Mouse (Mus musculus): ENCODE measurements around the gene Pvalb. TPM values are rescaled to one million over a fixed set of nuclear protein-coding genes. Genes with fewer than 3 reads are reported as not detected.

The Pvalb gene
- polyA plus RNA-seq, 1 experiment from 2014 or later, result 1.1 TPM

DNA sequence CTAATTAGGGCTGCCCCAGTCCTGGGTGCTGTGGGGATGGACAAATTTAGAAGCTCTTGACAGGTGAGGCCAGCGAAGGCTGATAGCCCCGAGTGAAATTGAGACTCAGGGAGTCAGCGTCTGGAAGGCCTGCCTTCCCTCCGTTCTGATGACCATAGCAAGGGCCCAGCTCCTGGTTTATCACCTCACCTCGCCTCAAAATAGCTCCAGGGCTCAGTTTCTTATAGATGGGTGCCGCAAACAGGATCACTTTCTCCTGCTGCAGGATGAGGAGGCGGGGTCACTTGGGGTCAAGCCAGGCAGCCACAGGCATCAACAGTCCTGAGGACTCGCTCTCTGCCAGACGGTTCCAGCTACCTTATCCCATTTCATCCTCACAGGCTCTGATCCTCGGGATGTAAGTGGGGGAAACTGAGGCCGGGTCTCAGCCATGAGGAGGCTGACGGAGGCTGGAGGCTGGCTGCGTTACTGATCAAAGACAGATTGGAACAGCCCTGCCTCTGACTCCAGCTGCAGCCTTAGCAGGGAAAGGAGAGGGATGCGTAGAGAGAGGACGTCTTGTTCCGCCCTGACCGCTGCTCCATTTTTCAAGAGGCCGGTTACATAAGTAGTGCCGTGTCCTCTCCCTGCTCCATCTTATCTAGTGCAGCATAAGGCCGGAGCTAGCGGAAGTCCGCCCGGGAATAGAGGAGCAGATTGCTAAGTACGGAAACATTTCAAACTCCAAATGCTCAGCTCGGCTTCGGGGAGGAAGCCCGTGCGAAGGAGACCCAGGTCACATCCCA lies 10.9 kb downstream of the Pvalb start:
- no peak for DNase-seq (ENCODE audit: low spot score)

DNA sequence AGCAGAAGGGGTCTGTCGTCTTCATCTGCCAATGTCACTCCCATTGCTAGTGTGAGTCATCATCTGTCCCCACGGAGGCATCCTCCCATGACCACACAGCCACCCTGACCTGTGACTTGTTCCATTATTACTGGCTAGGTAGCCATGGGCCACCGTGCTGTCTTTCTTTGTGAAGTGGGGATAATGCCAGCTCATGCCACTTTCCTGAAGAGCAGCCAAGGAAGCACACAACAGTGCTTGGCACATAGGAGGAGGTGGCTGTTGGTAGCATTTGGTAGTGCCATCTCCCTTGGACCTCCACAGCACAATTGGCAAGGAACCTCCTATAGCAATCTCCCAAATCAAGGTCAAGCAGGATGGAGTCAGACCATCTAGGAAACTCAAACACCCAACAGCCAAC lies 11.9 kb downstream of the Pvalb start:
- DNase-seq (ENCODE audit: low spot score), result no peak

DNA sequence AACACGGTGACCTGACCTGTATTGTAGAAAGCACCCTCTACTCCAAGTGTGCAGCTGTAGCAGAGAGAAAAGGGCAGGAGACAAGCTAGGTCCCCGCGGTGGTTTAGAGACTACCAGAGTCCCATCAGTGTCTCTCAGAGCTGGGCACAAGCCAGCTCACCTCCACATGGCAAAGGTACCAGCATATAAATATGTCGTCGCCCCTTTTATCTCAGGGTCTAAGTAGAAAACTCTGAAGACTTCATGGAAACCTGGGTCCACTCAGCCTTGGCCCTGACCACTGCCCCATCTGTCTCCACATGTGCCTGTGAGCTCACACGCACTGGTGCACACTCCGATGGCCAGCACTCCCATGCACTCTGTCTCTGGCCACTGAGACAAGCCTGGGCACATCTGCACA lies 16.6 kb downstream of the Pvalb start:
- DNase-seq (ENCODE audit: low spot score), result no peak

DNA sequence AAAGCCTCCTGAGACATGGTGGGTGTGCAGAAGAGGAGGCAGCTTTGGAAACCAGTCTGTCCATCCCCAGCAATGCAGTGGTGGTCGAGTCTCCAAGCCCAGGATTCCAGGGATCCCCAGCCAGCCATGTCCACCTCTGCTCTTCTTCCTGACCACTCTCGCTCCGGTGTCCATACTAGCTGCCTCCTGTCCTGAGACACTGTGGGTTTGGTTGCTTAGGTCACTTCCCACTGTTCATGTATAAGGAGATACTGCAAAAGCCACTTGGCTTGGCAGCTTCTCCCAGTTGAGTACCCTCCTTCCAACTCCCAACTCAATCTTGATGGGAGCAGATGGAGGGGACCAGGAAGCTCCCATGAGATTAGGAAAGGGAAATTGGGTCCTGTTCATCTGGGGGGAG lies 17.7 kb downstream of the Pvalb start:
- DNase-seq (ENCODE audit: low spot score), result no peak

DNA sequence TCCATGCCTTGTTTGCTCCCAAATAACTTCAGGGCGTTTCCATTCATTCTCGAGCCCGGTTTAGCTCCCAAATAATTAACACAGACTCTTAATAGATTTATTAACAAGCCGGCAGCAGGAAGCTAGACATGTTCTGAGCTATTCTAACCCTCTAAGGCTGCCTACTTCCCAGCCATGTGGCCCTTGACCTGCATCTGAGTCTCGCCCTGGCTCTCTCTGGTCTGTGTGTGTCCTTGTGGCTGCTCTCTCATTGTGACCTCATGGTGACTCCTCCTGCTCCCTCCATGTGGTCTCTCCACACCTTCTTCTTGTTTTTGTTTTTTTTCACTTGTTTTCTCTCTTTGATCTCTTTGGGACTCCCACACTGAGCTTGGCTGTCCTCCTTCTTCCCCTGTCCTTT lies 19.3 kb downstream of the Pvalb start:
- no peak for DNase-seq (ENCODE audit: low spot score)

DNA sequence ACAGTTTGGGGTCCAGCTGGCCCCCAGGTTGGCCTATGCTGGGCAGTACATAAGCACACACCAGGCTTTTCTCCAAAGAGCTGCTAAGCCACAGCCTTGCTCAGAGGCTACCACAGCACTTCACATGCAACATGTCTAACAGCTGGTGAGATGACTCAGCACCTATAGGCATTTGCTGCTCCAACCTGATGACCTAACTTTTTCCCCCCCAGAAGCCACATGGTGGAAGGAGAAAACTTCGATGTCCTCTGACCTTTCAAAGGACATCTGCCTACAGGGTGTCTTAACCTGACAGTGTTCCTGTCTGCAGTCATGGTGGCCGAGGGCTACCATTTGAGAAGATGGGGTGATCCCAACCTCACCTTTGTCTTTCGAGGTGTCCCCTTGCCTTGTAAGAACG lies 20.6 kb downstream of the Pvalb start:
- no peak for DNase-seq (ENCODE audit: low spot score)

DNA sequence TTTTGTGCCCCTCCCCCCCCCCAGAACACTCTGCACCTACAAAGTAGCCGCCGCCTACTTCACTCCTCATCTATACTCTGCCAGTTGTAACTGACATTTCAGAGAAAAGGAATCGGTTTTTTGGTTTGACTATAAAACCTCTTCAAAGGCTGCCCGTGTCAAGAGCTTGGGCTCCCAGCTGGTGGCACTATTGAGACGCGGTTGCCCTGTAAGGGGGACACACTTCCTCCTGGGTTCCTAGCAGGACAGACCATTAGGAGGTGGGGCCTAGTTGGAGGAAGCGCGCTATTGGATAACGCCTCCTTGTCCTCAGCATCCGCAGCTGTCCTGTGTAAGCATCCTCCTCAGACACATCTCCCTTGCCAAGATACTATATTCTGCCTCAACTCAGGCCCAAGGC lies 21.3 kb downstream of the Pvalb start:
- peak; percentile 67 for DNase-seq (ENCODE audit: low spot score)

DNA sequence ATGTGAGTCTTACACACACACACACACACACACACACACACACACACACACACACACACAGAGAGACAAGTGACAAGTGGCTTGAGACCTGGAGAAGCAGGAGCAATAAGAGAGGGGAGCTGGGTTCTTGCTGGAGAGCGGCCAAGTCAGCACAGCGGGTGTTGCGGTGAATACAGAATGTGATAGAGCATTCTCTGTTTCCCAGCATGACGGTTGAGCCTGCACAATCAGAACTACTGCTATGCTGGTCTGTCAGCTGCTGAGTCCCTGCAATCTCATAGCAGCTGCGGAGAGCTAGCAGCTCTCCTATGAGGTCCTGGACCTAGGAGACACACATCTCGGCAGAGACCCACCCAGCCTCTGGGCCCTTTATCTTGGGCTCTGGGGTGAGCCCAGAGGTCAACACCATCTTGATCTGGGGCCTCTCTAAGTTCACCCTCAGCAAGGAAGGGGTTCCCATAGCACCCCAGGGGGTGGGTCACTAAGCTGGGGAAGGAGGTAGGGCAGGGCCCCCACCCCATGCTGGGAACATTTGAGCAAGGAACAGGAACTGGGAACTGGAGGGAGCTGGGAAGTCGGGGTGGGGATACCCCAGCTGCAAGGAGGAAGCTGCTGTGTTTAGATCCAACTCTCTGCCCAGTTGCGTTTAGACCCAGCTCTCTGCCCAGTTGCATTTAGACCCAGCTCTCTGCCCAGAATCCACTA lies 24.3 kb downstream of the Pvalb start:
- DNase-seq (ENCODE audit: low spot score), result no peak

DNA sequence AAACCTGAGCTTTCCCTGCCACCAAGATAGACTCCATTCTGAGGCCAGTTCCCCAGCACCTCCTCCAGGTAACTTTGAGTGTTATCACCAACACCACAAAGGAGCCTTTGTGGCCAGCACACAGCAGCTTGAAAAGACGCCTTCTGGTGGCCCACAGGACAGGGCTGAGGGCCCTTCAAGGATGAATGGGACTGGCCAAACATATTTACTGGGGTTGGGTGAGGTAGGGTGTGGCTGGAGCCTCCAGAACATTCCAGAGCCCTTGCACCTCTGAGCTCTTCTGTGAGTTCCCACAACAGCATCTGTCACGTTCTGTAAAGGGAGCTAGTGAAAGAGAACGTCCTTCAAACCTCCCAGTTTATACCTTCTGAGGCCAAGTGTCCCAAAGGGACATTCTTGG lies 26.4 kb downstream of the Pvalb start:
- DNase-seq (ENCODE audit: low spot score), result no peak

DNA sequence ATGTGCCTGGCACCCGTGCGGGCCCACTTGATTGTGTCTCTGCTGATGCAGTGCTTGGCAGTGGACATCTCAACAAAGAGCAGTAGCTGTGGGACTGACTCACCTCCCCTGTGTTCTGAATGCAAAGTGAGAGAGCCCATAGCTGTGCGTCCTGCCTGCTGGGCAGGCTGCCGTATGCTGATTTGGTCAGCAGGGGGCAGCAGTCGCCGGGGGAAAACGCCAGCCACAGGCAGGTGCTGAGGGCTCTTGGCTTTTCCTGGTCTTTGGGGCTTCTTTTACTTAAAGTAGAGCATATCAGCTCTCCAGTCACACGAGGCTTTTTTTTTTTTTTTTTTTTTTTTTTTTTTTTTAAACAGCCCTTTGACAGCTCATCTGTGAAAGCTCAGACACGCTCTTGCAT lies 27.8 kb downstream of the Pvalb start:
- peak; percentile 80 for DNase-seq (ENCODE audit: low spot score)

DNA sequence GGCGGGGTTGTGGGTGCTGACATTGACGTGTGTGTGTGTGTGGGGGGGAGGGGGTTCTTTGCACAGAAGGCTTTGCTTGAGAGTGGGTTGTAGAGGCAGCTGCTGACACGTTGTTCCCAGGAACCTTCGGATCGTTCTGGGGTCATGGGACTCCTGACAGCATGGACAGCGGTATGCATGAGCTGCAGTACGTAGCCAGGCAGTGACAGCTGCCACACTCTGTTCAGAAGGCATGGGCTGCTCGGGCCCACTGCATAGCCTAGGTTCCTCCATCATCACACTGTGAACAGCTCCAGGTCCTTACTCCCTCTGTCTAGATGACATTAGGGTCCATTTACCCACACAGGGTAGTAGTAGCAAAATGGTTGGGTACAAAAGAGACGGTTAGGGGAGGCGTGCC lies 28.9 kb downstream of the Pvalb start:
- no peak for DNase-seq (ENCODE audit: low spot score)

DNA sequence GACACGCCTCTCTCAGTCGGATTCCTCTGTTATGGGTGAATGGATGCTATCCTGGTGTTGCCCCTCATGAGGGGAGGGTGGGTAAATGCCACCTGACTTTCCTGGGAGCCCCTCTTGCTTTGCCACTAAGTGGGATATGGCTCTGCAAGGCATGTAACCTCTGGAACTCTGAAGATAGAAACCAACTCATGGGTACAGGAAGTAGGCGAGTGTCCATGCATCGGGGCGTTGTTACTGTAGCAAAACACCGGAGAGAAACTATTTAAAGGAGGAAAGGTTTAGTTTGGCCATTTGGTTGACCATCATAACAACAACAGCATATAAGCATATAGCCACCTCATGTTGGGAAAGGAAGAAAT lies 31.3 kb downstream of the Pvalb start:
- DNase-seq (ENCODE audit: low spot score), result peak; percentile 11

DNA sequence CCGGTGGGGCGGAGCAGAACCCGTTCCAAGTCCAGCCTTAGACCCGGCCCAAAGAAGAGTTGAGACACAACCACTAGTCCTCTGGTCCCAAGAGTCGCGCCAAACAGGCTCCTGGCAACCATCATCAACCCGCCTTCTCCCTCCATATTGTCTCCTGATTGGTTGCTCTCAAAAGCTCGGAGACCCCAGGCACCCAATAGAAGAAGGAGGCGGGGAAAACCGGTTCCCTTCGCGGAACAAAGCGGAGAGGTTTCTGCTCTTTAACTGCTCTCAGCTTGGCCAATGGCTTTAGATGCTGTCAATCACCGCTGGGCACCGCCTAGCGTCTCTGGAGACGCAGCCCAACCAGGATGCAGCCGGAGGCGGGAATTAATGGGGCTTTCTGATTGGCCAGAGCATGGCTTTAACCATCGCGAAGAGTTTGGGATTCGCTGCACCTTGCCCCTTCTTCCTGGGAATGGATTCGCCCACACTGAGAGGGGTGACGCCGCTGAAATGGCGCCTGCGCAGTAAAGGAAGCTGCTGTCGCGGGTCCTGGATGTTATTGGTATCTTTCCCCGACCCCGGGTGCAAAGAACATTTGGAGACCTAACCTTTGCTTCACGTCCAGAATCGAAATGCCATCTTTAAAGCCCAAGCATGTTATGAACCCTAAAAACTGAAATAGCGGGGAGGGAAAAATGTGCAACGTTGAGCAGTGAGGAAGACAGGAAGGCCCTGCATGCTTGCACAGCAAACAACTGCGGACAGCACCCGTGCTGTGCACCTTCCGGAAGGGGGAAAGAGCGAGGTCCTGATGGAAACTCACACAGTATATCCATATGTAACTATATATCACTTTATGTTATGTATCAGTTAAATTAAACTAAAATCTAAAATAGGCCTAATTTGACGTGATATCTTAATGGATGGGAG lies 32.0 kb downstream of the Pvalb start, which contains the start of gene Ift27:
Ift27 (minus strand) TSS at position 136 of the 915 bp plus-strand sequence.
- DNase-seq (ENCODE audit: low spot score), result peak; percentile 100

DNA sequence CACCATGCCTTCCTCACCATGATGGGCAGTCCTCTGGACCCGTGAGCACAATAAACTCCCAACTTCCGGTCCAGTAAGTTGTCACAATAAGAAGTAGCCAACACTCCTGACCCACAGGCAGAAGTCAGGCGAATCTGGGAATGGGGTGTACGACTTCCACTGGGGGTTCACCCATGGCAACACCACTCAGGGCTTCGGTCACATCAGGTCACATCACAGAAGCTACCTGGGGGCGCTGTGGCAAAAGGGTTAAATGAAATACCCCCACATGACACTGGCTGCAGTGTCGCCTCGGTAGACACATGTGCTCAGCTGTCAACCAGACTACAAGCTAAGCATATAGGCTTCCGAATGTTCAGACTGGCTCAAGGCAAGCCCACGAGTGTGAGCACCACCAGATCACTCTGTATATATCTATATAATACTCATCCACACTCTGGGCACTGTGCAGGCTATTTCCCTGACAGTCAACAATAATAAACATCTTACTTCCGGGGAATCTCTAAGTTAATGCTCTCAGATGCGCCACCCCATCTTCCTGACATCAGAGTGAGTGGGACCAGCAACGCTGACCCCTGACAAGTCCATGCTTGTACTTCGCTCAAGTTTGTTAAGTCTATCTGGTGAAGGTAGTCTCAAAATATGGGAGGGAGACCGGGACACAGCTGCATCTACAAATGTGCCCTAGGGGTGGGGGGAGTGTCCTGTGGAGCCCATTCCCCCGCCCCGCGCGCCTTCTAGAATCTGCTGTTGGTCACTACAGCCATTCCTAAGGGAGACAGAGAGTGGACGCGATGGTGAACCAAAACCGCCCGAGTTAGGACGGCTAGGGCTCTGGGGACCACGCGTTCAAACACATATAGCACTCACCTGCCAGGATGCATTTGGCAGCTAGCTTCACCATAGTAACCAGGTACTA lies 33.0 kb downstream of the Pvalb start:
- DNase-seq (ENCODE audit: low spot score), result no peak

DNA sequence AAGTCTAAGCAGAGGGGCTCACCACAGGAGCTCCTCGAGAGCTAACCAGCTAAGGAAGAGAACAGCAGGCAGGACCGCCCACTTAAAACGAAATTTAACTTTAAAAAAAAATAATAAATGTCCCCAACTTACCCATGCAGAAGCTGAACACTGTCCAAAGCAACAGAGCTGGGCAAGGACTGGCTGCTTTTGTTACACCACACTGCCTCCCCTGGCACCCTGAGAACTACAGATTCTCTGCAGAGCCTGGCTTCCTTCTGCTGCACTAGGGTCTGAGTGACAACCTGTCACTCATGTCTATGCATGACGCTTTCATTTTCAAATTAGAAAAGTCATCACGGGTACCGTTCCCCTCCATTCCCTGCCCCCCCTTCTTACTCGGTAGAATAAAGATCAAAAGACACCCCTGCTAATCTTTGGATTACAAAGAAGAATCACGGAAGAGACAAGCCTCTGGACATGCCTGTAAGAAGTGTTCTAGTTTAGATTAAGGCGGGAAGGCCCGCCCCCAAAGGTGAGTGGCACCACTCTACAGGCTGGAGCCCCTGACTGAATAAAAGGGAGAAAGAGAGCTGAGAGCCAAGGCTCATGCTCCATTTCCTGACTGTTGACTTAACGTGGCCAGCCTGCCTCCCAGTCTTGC lies 33.8 kb downstream of the Pvalb start:
- DNase-seq (ENCODE audit: low spot score), result no peak

DNA sequence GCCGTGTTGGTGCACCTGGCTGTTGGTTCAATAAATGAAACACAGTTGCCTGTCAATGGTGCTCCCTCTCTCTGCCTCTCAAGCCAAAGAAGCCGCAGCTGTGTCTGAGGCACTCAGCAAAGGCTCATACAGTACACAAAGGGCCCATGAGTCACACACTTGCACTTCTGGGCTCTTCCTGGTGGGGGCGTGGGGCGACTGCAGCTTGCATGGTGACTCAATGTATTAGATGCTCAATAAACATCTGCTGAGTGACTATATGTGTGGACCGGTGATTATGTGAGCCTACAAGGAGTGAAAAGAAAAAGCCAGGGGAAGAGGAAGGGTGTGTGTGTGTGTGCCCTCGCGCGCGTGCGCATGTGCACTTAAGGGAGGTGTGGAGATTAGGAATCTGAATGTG lies 34.5 kb downstream of the Pvalb start:
- DNase-seq (ENCODE audit: low spot score), result no peak

DNA sequence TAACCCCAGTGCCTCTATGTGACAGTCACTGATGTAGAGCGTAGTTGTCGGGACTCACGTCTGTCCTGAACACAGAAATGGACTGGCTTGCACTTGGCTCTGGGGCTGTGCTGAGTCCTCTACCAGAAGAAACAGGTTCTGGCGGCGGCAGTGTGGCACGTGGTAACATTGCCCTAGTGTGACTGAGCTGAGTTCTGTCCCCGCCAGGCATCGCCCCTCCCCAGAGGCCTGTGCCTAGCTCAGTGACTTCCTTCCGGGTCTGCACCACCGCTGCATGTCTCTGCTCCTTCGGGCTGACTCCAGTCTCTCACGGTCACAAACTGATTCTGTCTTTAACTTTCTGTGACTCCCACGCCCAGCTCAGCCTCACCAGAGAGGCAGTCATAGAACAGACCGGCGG lies 35.5 kb downstream of the Pvalb start:
- DNase-seq (ENCODE audit: low spot score), result peak; percentile 31

DNA sequence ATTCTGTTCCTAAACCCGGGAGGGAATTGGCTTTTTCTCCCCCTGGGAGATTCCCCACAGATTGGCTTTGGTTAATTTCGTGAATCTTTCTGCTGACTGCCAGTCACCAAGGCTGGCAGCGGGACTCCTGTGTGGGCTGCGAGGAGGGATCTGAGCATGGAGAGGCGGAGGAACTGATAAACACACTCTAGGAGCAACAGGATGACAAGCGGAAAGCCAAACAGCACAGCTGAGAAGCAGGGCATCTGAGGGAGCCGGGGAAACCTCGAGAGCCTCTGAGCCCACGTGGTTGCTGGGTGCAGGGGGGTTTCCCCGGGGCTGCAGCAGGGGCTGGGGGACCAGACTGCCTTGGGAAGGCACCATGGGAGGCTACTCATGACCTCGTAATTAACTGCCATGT lies 36.6 kb downstream of the Pvalb start:
- no peak for DNase-seq (ENCODE audit: low spot score)

DNA sequence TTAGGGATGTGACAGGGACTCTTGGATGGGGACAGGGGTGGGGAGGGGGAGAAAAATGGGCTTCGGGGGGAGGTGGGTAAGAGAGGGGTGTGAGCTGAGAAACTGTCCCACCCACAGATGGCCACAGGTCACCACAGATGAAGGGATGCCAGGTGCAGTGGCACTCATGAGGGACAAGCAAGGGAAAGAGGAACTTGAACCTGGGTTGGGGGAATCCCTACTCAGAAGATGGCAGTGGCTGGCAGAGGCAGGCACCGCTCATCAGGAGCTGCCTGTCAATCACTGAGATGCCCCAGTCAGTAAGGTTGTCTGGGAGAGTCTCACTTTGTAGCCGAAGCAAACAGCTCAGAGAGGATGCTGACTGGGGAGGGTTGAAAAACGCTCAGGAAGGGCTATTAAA lies 40.9 kb downstream of the Pvalb start:
- DNase-seq (ENCODE audit: low spot score), result no peak

DNA sequence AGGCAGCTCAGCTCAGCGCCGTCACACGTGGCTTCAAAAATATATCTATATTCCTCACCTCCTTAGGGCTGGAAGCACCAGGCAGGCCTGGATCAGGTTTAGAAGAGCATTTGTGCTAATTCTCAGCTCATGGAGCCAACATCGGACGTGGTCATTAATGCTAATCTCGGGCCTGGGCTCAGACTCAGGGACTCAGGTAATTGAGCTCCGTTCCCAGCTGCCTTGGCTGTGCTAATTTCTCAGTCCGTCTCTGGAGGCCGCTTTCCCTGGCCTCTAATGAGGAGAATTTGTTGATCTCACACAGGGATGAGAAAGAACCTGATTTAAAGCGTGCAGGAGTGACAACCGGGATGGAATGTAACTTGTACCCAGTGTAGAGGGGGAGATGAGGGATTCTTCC lies 41.7 kb downstream of the Pvalb start:
- no peak for DNase-seq (ENCODE audit: low spot score)

All from thymus, postnatal 0 days (tissue).